Mouse (Mus musculus) mesoderm, embryonic 11.5 days (tissue): ENCODE results near the gene Fam229a.
"Not testable (repeated sequence)": the region's sequence is repeated elsewhere in the genome, so short reads cannot be mapped to it uniquely, and the experiment has no call there.

Source experiments
- DNase-seq: peaks from one replicate; pipeline ENCODE4 v3.0.0-alpha.2; 2012; ENCODE audit warnings: low read depth, low spot score

The Fam229a gene

GRCm38 (mm10) chr4:129490972-129491880 is at the start of gene Fam229a, which contains the start of gene Tssk3:
TSS of gene Fam229a (plus strand) at chr4:129491190.
TSS of gene Tssk3 (minus strand) at chr4:129491022.
- peak; percentile 59 for DNase-seq

GRCm38 (mm10) chr4:129447360-129447759 is 43.6 kb upstream of the Fam229a start:
- no peak for DNase-seq

- no peak for DNase-seq
Observed at GRCm38 (mm10) chr4:129447778-129448563, 43.0 kb upstream of the Fam229a start.

GRCm38 (mm10) chr4:129448713-129449112 is 42.3 kb upstream of the Fam229a start:
- no peak for DNase-seq

- DNase-seq: no peak
Observed at GRCm38 (mm10) chr4:129450851-129451250, 40.1 kb upstream of the Fam229a start.

- DNase-seq: no peak
Observed at GRCm38 (mm10) chr4:129451471-129452169, 39.4 kb upstream of the Fam229a start.

GRCm38 (mm10) chr4:129455265-129455664 is 35.7 kb upstream of the Fam229a start:
- DNase-seq: peak; percentile 91

- no peak for DNase-seq
Observed at GRCm38 (mm10) chr4:129456126-129456525, 34.9 kb upstream of the Fam229a start.

GRCm38 (mm10) chr4:129457311-129457710 is 33.7 kb upstream of the Fam229a start:
- DNase-seq: not testable (repeated sequence)

- no peak for DNase-seq
Observed at GRCm38 (mm10) chr4:129459726-129460125, 31.3 kb upstream of the Fam229a start.

GRCm38 (mm10) chr4:129460827-129461182 is 30.2 kb upstream of the Fam229a start:
- peak; percentile 8 for DNase-seq

- peak; percentile 100 for DNase-seq
Observed at GRCm38 (mm10) chr4:129461183-129461960, 29.6 kb upstream of the Fam229a start, which contains the start of gene Bsdc1. TSS of gene Bsdc1 (plus strand) at chr4:129461581.

GRCm38 (mm10) chr4:129462118-129462517 is 28.9 kb upstream of the Fam229a start:
- no peak for DNase-seq

GRCm38 (mm10) chr4:129463097-129464059 is 27.6 kb upstream of the Fam229a start:
- no peak for DNase-seq

GRCm38 (mm10) chr4:129464286-129464815 is 26.6 kb upstream of the Fam229a start:
- no peak for DNase-seq

GRCm38 (mm10) chr4:129476047-129476446 is 14.9 kb upstream of the Fam229a start:
- no peak for DNase-seq

GRCm38 (mm10) chr4:129479863-129480262 is 11.1 kb upstream of the Fam229a start:
- no peak for DNase-seq

- DNase-seq: no peak
Observed at GRCm38 (mm10) chr4:129481090-129481489, 9.9 kb upstream of the Fam229a start.

GRCm38 (mm10) chr4:129494681-129495080 is 3.7 kb downstream of the Fam229a start:
- no peak for DNase-seq
